Mouse (Mus musculus) lung, postnatal 0 days (tissue): ENCODE measurements around the gene Toe1. TPM values are rescaled to one million over a fixed set of nuclear protein-coding genes. Genes with fewer than 3 reads are reported as not detected.

Experiments
- ATAC-seq: fragments of 200-750 bp; cut with Nextera tagmentation; 2 replicates; pipeline ENCODE4 v1.8.0; 2017; ENCODE audit warnings: moderate library complexity
- DNase-seq: peaks from one replicate; pipeline ENCODE4 v3.0.0-alpha.2; 2016; ENCODE audit warnings: low spot score
- H3K27ac ChIP-seq: fragments of 300-500 bp; sonication (generic); 2 replicates; pipeline ENCODE4 v1.5.1; 2014; ENCODE audit warnings: antibody characterized with exemption, mild to moderate bottlenecking, low read length, mixed read lengths
- H3K27me3 ChIP-seq: fragments of 300-500 bp; sonication (generic); replicated peaks from 2 replicates; pipeline ENCODE4 v1.6.1; 2014; ENCODE audit warnings: low read length, mixed read lengths; ENCODE audit not compliant: insufficient read depth
- H3K36me3 ChIP-seq: fragments of 300-500 bp; sonication (generic); 2 replicates; pipeline ENCODE4 v1.6.1; 2014; ENCODE audit warnings: low read length, mixed read lengths; ENCODE audit not compliant: insufficient read depth
- H3K4me1 ChIP-seq: fragments of 300-500 bp; sonication (generic); 2 replicates; pipeline ENCODE4 v1.6.1; 2014; ENCODE audit warnings: antibody characterized with exemption, low read depth, low read length, mixed read lengths; ENCODE audit not compliant: insufficient read depth
- H3K4me2 ChIP-seq: fragments of 300-500 bp; sonication (generic); replicated peaks from 2 replicates; pipeline ENCODE4 v1.6.1; 2014; ENCODE audit warnings: low read depth, mild to moderate bottlenecking, low read length, moderate library complexity, mixed read lengths
- H3K4me3 ChIP-seq: fragments of 300-500 bp; sonication (generic); 2 replicates; pipeline ENCODE4 v1.5.1; 2014; ENCODE audit warnings: low read depth, low read length
- H3K9ac ChIP-seq: fragments of 300-500 bp; sonication (generic); replicated peaks from 2 replicates; pipeline ENCODE4 v1.6.1; 2014; ENCODE audit warnings: low read depth, mild to moderate bottlenecking
- H3K9me3 ChIP-seq: fragments of 300-500 bp; sonication (generic); 2 replicates; pipeline ENCODE4 v1.6.1; 2016; ENCODE audit warnings: low read length, mixed read lengths
- CTCF ChIP-seq: IDR thresholded peaks from 2 replicates; pipeline ENCODE4 v1.5.1; 2016; ENCODE audit warnings: antibody characterized with exemption, mild to moderate bottlenecking
- EP300 ChIP-seq: IDR thresholded peaks from 2 replicates; pipeline ENCODE4 v1.6.1; 2016; ENCODE audit warnings: antibody characterized with exemption, mild to moderate bottlenecking, control low read depth
- WGBS: fragments of 180-500 bp; shearing (Covaris S2); extraction: QIAGEN DNeasy Blood & Tissue Kit; methylation state at CpG from one replicate; pipeline ENCODE4 v1.1.7; 2014; 5-methylcytosine and 5-hydroxymethylcytosine counted together
- polyA plus RNA-seq: library from polyadenylated mRNA; unstranded; fragments of >200 nt; fragmentation: Nextera tagmentation; extraction: Ambion mirVana; gene quantifications from 2 replicates; pipeline ENCODE4 v1.2.1, GENCODE M21; 2015

The Toe1 gene
- polyA plus RNA-seq, 1 experiment from 2014 or later, result 20.7 TPM

DNA sequence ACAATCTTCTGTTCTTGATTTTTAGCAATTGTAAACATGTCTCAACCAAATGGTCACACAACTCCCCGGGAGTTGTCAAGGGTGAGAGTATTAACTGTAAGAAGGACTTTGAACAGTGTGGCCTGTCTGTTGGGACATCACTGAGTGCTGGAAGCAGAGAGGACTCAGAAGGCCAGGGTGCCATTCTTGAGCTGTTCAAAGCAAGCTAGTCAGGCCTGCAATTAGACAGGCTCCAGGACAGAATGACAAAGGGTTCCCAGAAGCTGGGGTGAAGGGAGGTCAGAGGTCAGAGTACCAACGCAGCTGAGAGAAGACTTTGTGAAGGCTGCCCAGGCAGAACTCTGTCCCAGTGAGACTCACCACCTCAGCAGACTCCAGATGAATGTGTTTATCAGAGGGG is 31.6 kb upstream of the Toe1 start:
- no peak for DNase-seq
- Histone ChIP-seq H3K4me2 (no peak overlapping the region), H3K36me3 (no peaks in the 10 kb centered on the region), H3K27me3 (no peaks in the 10 kb centered on the region), H3K9ac (no peak overlapping the region), H3K9me3 (no peaks in the 10 kb centered on the region), H3K4me3 (no peak overlapping the region), H3K27ac (no peak overlapping the region), H3K4me1 (no peaks in the 10 kb centered on the region)
- 39% methylated on average over 2 of the region's 2 CpGs for WGBS
- TF ChIP-seq EP300, result no peak
- no peak for TF ChIP-seq CTCF
- no peak for ATAC-seq

DNA sequence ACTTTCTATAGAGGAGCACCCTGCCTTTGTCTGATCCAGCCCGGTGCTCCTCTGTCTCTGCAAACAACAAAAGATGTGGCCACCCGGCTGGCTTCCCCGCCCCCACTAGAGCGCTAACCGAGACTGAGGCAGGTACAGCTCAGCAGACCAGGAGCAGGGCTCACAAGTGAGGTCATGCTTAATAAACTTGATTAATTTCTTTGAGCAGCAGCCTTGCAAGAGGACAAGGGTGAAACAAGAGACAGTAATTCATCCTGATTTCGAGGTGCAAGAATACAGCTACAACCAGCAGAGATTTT is 22.6 kb upstream of the Toe1 start:
- Histone ChIP-seq H3K27me3 (no peaks in the 10 kb centered on the region), H3K4me3 (no peak overlapping the region), H3K9ac (no peak overlapping the region), H3K27ac (no peak overlapping the region), H3K9me3 (no peaks in the 10 kb centered on the region), H3K4me1 (peaks cover 6% of the 10 kb centered on the region; the same call in 1 of the 2 replicates), H3K4me2 (no peak overlapping the region), H3K36me3 (no peaks in the 10 kb centered on the region)
- DNase-seq (no peak), ATAC-seq (no peak)
- 33% methylated on average over 6 of the region's 6 CpGs for WGBS
- TF ChIP-seq CTCF (no peak), EP300 (no peak)

DNA sequence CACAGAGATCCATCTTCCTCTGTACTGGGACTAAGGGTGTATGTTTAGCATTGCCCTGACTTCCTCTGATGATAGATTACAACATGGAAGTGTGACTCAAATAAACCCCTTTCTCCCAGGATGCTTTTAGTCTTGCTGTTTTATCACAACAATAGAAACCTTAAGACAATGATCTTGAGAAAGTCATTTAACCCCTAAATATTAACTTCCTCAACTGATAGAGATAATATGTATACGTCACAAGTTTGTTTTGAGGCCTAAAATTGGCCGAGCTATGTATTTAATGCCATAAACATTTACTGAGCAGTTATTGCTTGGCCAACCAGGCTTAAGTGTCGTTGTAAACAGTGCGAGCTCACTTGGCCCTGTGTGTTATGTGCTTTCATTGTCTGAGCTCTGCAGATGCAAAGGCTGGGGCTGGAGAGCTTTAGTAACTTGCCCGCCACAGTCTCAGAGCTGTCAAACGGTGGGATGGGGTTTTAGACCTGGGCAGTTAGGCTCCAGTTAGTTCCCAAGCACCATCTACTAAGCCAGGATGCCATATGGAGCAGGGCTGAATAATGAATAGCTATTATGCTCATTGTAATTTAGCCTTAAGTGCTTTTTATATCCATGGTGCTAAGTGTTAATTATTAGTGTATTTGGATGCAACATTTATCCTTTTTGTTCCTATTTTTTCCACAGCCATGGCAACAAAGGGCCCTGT is 22.1 kb upstream of the Toe1 start:
- H3K9ac ChIP-seq, result no peak overlapping the region
- H3K27ac ChIP-seq, result no peak overlapping the region
- peaks cover 8% of the 10 kb centered on the region; the same call in 1 of the 2 replicates for H3K4me1 ChIP-seq
- no peaks in the 10 kb centered on the region for H3K36me3 ChIP-seq
- H3K4me2 ChIP-seq, result no peak overlapping the region
- ATAC-seq, result peak; percentile 74
- DNase-seq, result peak; percentile 58
- H3K4me3 ChIP-seq, result no peak overlapping the region
- H3K27me3 ChIP-seq, result no peaks in the 10 kb centered on the region
- TF ChIP-seq CTCF, result no peak
- TF ChIP-seq EP300, result peak; percentile 87
- H3K9me3 ChIP-seq, result no peaks in the 10 kb centered on the region
- 34% methylated on average over 6 of the region's 6 CpGs for WGBS

DNA sequence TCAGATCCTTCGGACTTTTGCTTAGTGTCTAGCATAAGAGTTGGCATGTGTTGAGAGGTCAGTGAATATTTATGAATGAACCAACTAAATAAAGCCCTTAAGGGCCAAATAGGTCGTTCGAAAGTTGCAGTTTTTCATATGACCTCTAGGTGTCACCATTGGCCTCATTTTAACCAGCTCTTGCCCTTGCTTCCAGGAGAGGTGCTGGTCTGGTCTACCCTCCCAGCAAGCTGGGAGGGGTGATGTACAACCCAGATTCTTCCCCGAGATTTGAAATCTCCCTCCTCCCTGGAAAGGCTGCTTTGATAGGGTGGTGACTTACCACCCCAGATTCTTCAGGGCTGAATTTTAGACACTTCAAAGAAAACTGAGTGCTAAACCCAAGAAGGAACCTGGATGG is 20.4 kb upstream of the Toe1 start:
- Histone ChIP-seq H3K4me2 (no peak overlapping the region), H3K36me3 (no peaks in the 10 kb centered on the region), H3K9ac (no peak overlapping the region), H3K9me3 (no peaks in the 10 kb centered on the region), H3K4me1 (peaks cover 8% of the 10 kb centered on the region; the same call in 1 of the 2 replicates), H3K27me3 (no peaks in the 10 kb centered on the region), H3K27ac (no peak overlapping the region), H3K4me3 (no peak overlapping the region)
- peak; percentile 39 for ATAC-seq
- WGBS, result under 1% methylated on average over 4 of the region's 4 CpGs
- peak; percentile 88 for DNase-seq
- peak; percentile 78 for TF ChIP-seq CTCF
- no peak for TF ChIP-seq EP300

DNA sequence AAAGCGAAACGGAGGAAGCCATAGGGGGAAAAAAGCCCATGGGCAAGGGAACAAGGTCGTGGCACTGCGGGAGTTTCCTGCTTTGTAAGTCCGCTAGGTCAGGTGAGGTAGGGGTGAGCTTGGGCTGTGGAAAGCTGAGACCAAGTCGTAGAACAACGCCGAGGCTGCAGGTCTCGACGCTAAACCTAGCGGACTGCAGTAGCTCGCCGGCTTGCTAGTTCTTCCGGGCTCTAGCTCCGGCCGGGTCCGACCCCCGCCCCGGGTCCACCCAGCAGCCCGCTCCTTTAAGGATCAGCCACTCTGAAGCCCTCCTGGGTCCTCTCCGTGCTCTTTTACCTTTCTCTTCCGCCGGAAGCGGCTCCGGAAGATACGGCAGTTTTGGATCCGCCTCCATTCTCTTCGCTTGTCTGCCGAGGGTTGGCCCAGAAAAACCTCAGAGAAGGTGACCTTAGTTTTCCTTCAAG is 17.1 kb upstream of the Toe1 start:
- peak overlapping the region; percentile 57 for H3K4me3 ChIP-seq
- under 1% methylated on average over 29 of the region's 29 CpGs for WGBS
- TF ChIP-seq CTCF, result no peak
- TF ChIP-seq EP300, result no peak
- no peaks in the 10 kb centered on the region for H3K36me3 ChIP-seq
- ATAC-seq (peak; percentile 46; the same call in 1 of the 2 replicates), DNase-seq (peak; percentile 79)
- peaks cover 11% of the 10 kb centered on the region for H3K27me3 ChIP-seq
- peak overlapping the region; percentile 74; the same call in 1 of the 2 replicates for H3K27ac ChIP-seq
- peak overlapping the region; percentile 80 for H3K4me2 ChIP-seq
- H3K9me3 ChIP-seq, result no peaks in the 10 kb centered on the region
- H3K4me1 ChIP-seq, result peaks cover 17% of the 10 kb centered on the region; the same call in 1 of the 2 replicates
- peak overlapping the region; percentile 60 for H3K9ac ChIP-seq

DNA sequence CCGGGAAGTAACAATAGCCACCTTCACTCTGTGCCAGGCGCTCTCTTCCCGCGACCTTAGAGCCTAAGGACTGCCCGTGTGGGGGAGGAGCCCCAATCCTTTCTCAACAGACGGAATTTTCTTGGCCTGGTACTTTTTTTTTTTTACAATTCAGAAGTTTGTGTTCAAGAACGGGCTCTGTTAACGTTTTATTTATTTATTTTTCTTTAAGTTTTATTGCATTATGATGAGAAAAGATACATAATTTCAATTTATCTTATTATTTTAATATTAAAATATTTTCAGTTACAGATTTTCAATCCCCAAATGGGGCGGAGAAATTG is 14.2 kb upstream of the Toe1 start, which contains the start of gene Hpdl:
TSS of gene Hpdl (minus strand) at position 14 of the 323 bp plus-strand sequence.
- ATAC-seq (no peak), DNase-seq (no peak)
- Histone ChIP-seq H3K36me3 (0 out of 2 replicates have a peak, but pooled peaks cover 4% of the 10 kb centered on the region), H3K4me2 (peak within 1 kb of the TSS; percentile 91), H3K4me3 (peak within 1 kb of the TSS; percentile 46), H3K27me3 (peaks cover 11% of the 10 kb centered on the region), H3K27ac (no peak within 1 kb of the TSS), H3K4me1 (peaks cover 17% of the 10 kb centered on the region; the same call in 1 of the 2 replicates), H3K9ac (0 out of 2 replicates have a peak within 1 kb of the TSS, but pooled peaks have one; percentile 3), H3K9me3 (no peaks in the 10 kb centered on the region)
- WGBS, result 10% methylated on average over 9 of the region's 9 CpGs
- TF ChIP-seq EP300 (0 out of 2 replicates have a peak, but pooled peaks have one; percentile 29), CTCF (no peak)
